Mouse (Mus musculus): ENCODE measurements around the gene Tigit. TPM values are rescaled to one million over a fixed set of nuclear protein-coding genes. Genes with fewer than 3 reads are reported as not detected.

Gene Tigit
- polyA plus RNA-seq, 1 experiment = not detected

- Histone ChIP-seq H3K36me3 (ENCODE audit: control insufficient read depth) (no peaks in the 10 kb centered on the region), H3K4me1 (ENCODE audit: control insufficient read depth) (no peaks in the 10 kb centered on the region), H3K9me3 (ENCODE audit: control insufficient read depth, low read length) (no peaks in the 10 kb centered on the region), H3K27me3 (ENCODE audit: control insufficient read depth) (no peaks in the 10 kb centered on the region), H3K4me3 (replicated peaks) (no peak overlapping the region)
- TF ChIP-seq GATA1 (IDR thresholded peaks at IDR 0.05; ENCODE audit: low read length) = no peak
- no peak for TF ChIP-seq TAL1 (IDR thresholded peaks at IDR 0.05; ENCODE audit: low read length)
Observed at GRCm38 (mm10) chr16:43674400-43674799, 10.5 kb upstream of the Tigit start.

GRCm38 (mm10) chr16:43672697-43673096 is 8.8 kb upstream of the Tigit start:
- Histone ChIP-seq H3K4me1 (ENCODE audit: control insufficient read depth) (no peaks in the 10 kb centered on the region), H3K9me3 (ENCODE audit: control insufficient read depth, low read length) (no peaks in the 10 kb centered on the region), H3K27me3 (ENCODE audit: control insufficient read depth) (no peaks in the 10 kb centered on the region), H3K4me3 (replicated peaks) (no peak overlapping the region), H3K36me3 (ENCODE audit: control insufficient read depth) (no peaks in the 10 kb centered on the region)
- TF ChIP-seq TAL1 (IDR thresholded peaks at IDR 0.05; ENCODE audit: low read length) (no peak), GATA1 (IDR thresholded peaks at IDR 0.05; ENCODE audit: low read length) (no peak)

GRCm38 (mm10) chr16:43671972-43672371 is 8.0 kb upstream of the Tigit start:
- no peak for TF ChIP-seq TAL1 (IDR thresholded peaks at IDR 0.05; ENCODE audit: low read length)
- TF ChIP-seq GATA1 (IDR thresholded peaks at IDR 0.05; ENCODE audit: low read length) = no peak
- Histone ChIP-seq H3K4me1 (ENCODE audit: control insufficient read depth) (no peaks in the 10 kb centered on the region), H3K27me3 (ENCODE audit: control insufficient read depth) (no peaks in the 10 kb centered on the region)

GRCm38 (mm10) chr16:43668294-43668693 is 4.3 kb upstream of the Tigit start:
- Histone ChIP-seq H3K27me3 (ENCODE audit: control insufficient read depth) (no peaks in the 10 kb centered on the region), H3K4me1 (ENCODE audit: control insufficient read depth) (no peaks in the 10 kb centered on the region), H3K4me3 (replicated peaks) (no peak overlapping the region), H3K36me3 (ENCODE audit: control insufficient read depth) (no peaks in the 10 kb centered on the region), H3K9me3 (ENCODE audit: control insufficient read depth, low read length) (no peaks in the 10 kb centered on the region)
- TF ChIP-seq GATA1 (IDR thresholded peaks at IDR 0.05; ENCODE audit: low read length) (no peak), TAL1 (IDR thresholded peaks at IDR 0.05; ENCODE audit: low read length) (no peak)

More at GRCm38 (mm10) chr16:43671972-43672371, 8.0 kb upstream of the Tigit start:
- no peaks in the 10 kb centered on the region for H3K9me3 ChIP-seq (ENCODE audit: control insufficient read depth, low read length)
- no peaks in the 10 kb centered on the region for H3K36me3 ChIP-seq (ENCODE audit: control insufficient read depth)
- no peak overlapping the region for H3K4me3 ChIP-seq (replicated peaks)

- no peak for TF ChIP-seq GATA1 (IDR thresholded peaks at IDR 0.05; ENCODE audit: low read length)
- no peak for TF ChIP-seq TAL1 (IDR thresholded peaks at IDR 0.05; ENCODE audit: low read length)
- H3K36me3 ChIP-seq (ENCODE audit: control insufficient read depth) = no peaks in the 10 kb centered on the region
- no peaks in the 10 kb centered on the region for H3K27me3 ChIP-seq (ENCODE audit: control insufficient read depth)
- no peaks in the 10 kb centered on the region for H3K4me1 ChIP-seq (ENCODE audit: control insufficient read depth)
- no peak overlapping the region for H3K4me3 ChIP-seq (replicated peaks)
- H3K9me3 ChIP-seq (ENCODE audit: control insufficient read depth, low read length) = no peaks in the 10 kb centered on the region
Observed at GRCm38 (mm10) chr16:43664861-43665260, 915 bp upstream of the Tigit start.

DNA sequence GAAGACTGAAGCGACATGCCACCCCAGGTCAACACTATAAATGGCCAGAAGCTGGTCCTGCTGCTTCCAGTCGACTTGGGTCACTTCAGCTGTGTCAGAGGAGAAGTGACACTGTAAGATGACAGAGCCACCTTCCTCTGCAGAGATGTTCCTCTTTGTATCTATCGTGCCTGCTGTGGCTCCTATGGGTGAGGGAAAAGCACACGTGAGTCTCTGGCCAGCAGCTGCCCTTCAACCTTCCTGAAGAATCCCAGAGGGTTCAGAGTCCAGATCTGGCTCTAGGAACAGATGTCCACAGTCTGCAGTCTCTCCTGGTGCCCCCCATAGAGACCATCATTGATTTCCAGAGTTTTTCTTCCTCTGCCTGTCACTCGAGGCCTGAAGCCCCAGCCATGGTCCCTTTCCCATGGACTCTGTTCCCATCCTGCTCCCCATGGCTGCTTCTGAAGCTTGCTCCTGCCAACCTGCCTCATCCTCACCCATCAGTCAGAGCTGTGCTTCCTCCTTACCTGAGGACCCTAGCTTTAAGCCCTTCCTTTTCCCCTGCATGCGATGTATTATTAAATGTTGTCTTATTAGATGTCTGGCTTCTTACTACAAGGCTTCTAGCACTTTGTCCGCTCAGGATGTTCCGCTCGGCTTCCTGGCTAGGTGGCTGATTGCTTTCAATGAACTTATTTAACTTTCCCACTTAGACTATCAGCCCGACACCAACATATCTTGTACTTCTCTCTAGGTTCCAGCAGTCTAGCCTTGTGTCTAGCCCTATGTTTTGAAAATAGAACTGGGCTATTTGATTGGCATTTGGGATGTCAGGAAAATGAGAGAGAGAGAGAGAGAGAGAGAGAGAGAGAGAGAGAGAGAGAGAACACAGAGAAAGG is 1.6 kb downstream of the Tigit start:
- H3K36me3 ChIP-seq (ENCODE audit: control insufficient read depth) = no peaks in the 10 kb centered on the region
- no peaks in the 10 kb centered on the region for H3K27me3 ChIP-seq (ENCODE audit: control insufficient read depth)
- TF ChIP-seq TAL1 (IDR thresholded peaks at IDR 0.05; ENCODE audit: low read length) (no peak), GATA1 (IDR thresholded peaks at IDR 0.05; ENCODE audit: low read length) (no peak)
- no peaks in the 10 kb centered on the region for H3K4me1 ChIP-seq (ENCODE audit: control insufficient read depth)
- H3K4me3 ChIP-seq (replicated peaks) = no peak overlapping the region
- no peaks in the 10 kb centered on the region for H3K9me3 ChIP-seq (ENCODE audit: control insufficient read depth, low read length)

- no peak overlapping the region for H3K4me3 ChIP-seq (replicated peaks)
- H3K9me3 ChIP-seq (ENCODE audit: control insufficient read depth, low read length) = no peaks in the 10 kb centered on the region
- no peaks in the 10 kb centered on the region for H3K27me3 ChIP-seq (ENCODE audit: control insufficient read depth)
- no peaks in the 10 kb centered on the region for H3K4me1 ChIP-seq (ENCODE audit: control insufficient read depth)
- no peaks in the 10 kb centered on the region for H3K36me3 ChIP-seq (ENCODE audit: control insufficient read depth)
- TF ChIP-seq TAL1 (IDR thresholded peaks at IDR 0.05; ENCODE audit: low read length) (no peak), GATA1 (IDR thresholded peaks at IDR 0.05; ENCODE audit: low read length) (no peak)
Observed at GRCm38 (mm10) chr16:43661576-43661975, 2.4 kb downstream of the Tigit start.

DNA sequence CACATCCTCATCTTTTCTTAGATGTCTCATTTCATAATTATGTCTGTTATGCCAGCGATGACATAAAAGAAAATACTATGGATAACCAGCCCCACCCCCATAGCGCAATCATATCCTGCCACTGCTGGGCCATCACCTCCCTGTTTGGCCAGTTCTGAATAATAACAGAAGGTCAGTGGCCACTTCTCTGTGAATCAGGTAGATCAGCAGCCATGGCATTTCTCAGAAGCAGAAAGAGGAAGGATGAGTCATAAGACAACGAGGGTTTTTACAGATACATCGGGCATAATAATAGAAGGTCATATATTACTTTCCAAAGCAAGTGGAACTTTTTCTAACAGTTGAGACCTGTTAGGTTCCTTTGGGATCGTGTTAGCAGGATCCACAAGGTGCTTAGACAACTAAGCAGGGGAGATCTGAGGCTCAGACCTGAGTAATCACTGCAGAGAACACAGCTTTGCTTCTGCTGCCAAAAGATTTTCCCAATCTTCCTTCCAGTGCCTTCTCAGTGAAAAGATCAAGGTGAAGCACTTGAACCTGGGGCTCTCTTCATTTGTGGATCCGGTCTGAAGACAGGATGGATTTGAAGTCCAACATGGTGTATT is 8.7 kb downstream of the Tigit start:
- Histone ChIP-seq H3K4me3 (replicated peaks) (no peak overlapping the region), H3K9me3 (ENCODE audit: control insufficient read depth, low read length) (no peaks in the 10 kb centered on the region), H3K4me1 (ENCODE audit: control insufficient read depth) (no peaks in the 10 kb centered on the region), H3K27me3 (ENCODE audit: control insufficient read depth) (no peaks in the 10 kb centered on the region), H3K36me3 (ENCODE audit: control insufficient read depth) (no peaks in the 10 kb centered on the region)
- TF ChIP-seq TAL1 (IDR thresholded peaks at IDR 0.05; ENCODE audit: low read length) = no peak
- no peak for TF ChIP-seq GATA1 (IDR thresholded peaks at IDR 0.05; ENCODE audit: low read length)

- TF ChIP-seq TAL1 (IDR thresholded peaks at IDR 0.05; ENCODE audit: low read length) (no peak), GATA1 (IDR thresholded peaks at IDR 0.05; ENCODE audit: low read length) (no peak)
- no peaks in the 10 kb centered on the region for H3K27me3 ChIP-seq (ENCODE audit: control insufficient read depth)
- no peak overlapping the region for H3K4me3 ChIP-seq (replicated peaks)
- H3K36me3 ChIP-seq (ENCODE audit: control insufficient read depth) = no peaks in the 10 kb centered on the region
- no peaks in the 10 kb centered on the region for H3K4me1 ChIP-seq (ENCODE audit: control insufficient read depth)
- no peaks in the 10 kb centered on the region for H3K9me3 ChIP-seq (ENCODE audit: control insufficient read depth, low read length)
Observed at GRCm38 (mm10) chr16:43654269-43654668, 9.7 kb downstream of the Tigit start.
